Mouse (Mus musculus): ENCODE data around the gene Gpr4.

- TF ChIP-seq CTCF (conservative IDR thresholded peaks at IDR 0.05; ENCODE audit: low read length) (no peak), POU5F1 (IDR thresholded peaks at IDR 0.05; ENCODE audit: borderline replicate concordance, low read length) (no peak)
Measured at GRCm38 (mm10) chr7:19164189-19164588, 48.1 kb upstream of the Gpr4 start.

Measured in E14TG2a.4 (cell line).